Mouse (Mus musculus) lung, embryonic 14.5 days (tissue): ENCODE results near the gene Anp32e. TPM values are rescaled to one million over a fixed set of nuclear protein-coding genes. Genes with fewer than 3 reads are reported as not detected.
A peak's percentile ranks its signal among the peaks of the same experiment; 100 is the strongest.
"Not testable (repeated sequence)": the region's sequence is repeated elsewhere in the genome, so short reads cannot be mapped to it uniquely, and the experiment has no call there.

Experiments
- ATAC-seq: fragments of 200-750 bp; cut with Nextera tagmentation; 2 replicates; pipeline ENCODE4 v1.8.0; 2017; ENCODE audit warnings: mild to moderate bottlenecking, moderate TSS enrichment, moderate library complexity; ENCODE audit not compliant: insufficient read depth
- DNase-seq: peaks from one replicate; pipeline ENCODE4 v3.0.0-alpha.2; 2015
- H3K27ac ChIP-seq: fragments of 300-500 bp; sonication (generic); 2 replicates; pipeline ENCODE4 v1.5.1; 2014; ENCODE audit warnings: low read depth, mild to moderate bottlenecking, moderate library complexity
- H3K27me3 ChIP-seq: fragments of 300-500 bp; sonication (generic); 2 replicates; pipeline ENCODE4 v1.6.1; 2014; ENCODE audit warnings: low read length, control low read depth; ENCODE audit not compliant: insufficient read depth
- H3K36me3 ChIP-seq: fragments of 300-500 bp; sonication (generic); 2 replicates; pipeline ENCODE4 v1.6.1; 2014; ENCODE audit warnings: control low read depth; ENCODE audit not compliant: insufficient read depth
- H3K4me1 ChIP-seq: fragments of 300-500 bp; sonication (generic); 2 replicates; pipeline ENCODE4 v1.6.1; 2014; ENCODE audit warnings: antibody characterized with exemption, control low read depth; ENCODE audit not compliant: insufficient read depth
- H3K4me2 ChIP-seq: fragments of 300-500 bp; sonication (generic); 2 replicates; pipeline ENCODE4 v1.6.1; 2014; ENCODE audit warnings: mild to moderate bottlenecking
- H3K4me3 ChIP-seq: fragments of 300-500 bp; sonication (generic); 2 replicates; pipeline ENCODE4 v1.5.1; 2014; ENCODE audit warnings: low read depth, low read length
- H3K9ac ChIP-seq: fragments of 300-500 bp; sonication (generic); 2 replicates; pipeline ENCODE4 v1.6.1; 2014
- H3K9me3 ChIP-seq: fragments of 300-500 bp; sonication (generic); 2 replicates; pipeline ENCODE4 v1.6.1; 2016; ENCODE audit warnings: low read depth, low read length, control low read depth
- CTCF ChIP-seq: IDR thresholded peaks from 2 replicates; pipeline ENCODE4 v1.5.1; 2016; ENCODE audit warnings: antibody characterized with exemption, low read depth
- WGBS: fragments of 180-500 bp; shearing (Covaris S2); extraction: QIAGEN DNeasy Blood & Tissue Kit; methylation state at CpG from one replicate; pipeline ENCODE4 v1.1.7; 2014; 5-methylcytosine and 5-hydroxymethylcytosine counted together
- polyA plus RNA-seq: library from polyadenylated mRNA; unstranded; fragments of >200 nt; fragmentation: Nextera tagmentation; extraction: Ambion mirVana; gene quantifications from 2 replicates; pipeline ENCODE4 v1.2.1, GENCODE M21; 2014

Anp32e gene
- polyA plus RNA-seq, 1 experiment from 2014 or later, result 80.5 TPM

- H3K9ac ChIP-seq, result no peak overlapping the region
- H3K4me2 ChIP-seq, result no peak overlapping the region
- no peaks in the 10 kb centered on the region for H3K9me3 ChIP-seq
- TF ChIP-seq CTCF, result no peak
- no peaks in the 10 kb centered on the region for H3K27me3 ChIP-seq
- H3K27ac ChIP-seq, result no peak overlapping the region
- H3K4me3 ChIP-seq, result no peak overlapping the region
- ATAC-seq (no peak), DNase-seq (no peak)
- WGBS, result 81% methylated on average over 8 of the region's 8 CpGs
- no peaks in the 10 kb centered on the region for H3K4me1 ChIP-seq
- peaks cover 71% of the 10 kb centered on the region for H3K36me3 ChIP-seq
These were observed 15.7 kb downstream of the Anp32e start for GRCm38 (mm10) chr3:95944742-95945141.

- no peak overlapping the region for H3K4me2 ChIP-seq
- no peak overlapping the region for H3K9ac ChIP-seq
- H3K27me3 ChIP-seq, result no peaks in the 10 kb centered on the region
- no peak for TF ChIP-seq CTCF
- WGBS, result 51% methylated on average over 14 of the region's 14 CpGs
- H3K4me3 ChIP-seq, result no peak overlapping the region
- DNase-seq (no peak), ATAC-seq (no peak)
- no peaks in the 10 kb centered on the region for H3K4me1 ChIP-seq
- no peak overlapping the region for H3K27ac ChIP-seq
- H3K36me3 ChIP-seq, result peaks cover 60% of the 10 kb centered on the region
- no peaks in the 10 kb centered on the region for H3K9me3 ChIP-seq
These were observed 16.7 kb downstream of the Anp32e start for GRCm38 (mm10) chr3:95945731-95946240.

GRCm38 (mm10) chr3:95948325-95948724 is 19.3 kb downstream of the Anp32e start:
- ATAC-seq (no peak), DNase-seq (no peak)
- no peaks in the 10 kb centered on the region for H3K4me1 ChIP-seq
- no peak overlapping the region for H3K4me2 ChIP-seq
- WGBS, result 89% methylated on average over 5 of the region's 5 CpGs
- no peak overlapping the region for H3K9ac ChIP-seq
- no peaks in the 10 kb centered on the region for H3K27me3 ChIP-seq
- no peak overlapping the region for H3K27ac ChIP-seq
- H3K36me3 ChIP-seq, result peaks cover 36% of the 10 kb centered on the region
- no peak for TF ChIP-seq CTCF
- no peaks in the 10 kb centered on the region for H3K9me3 ChIP-seq
- H3K4me3 ChIP-seq, result no peak overlapping the region

GRCm38 (mm10) chr3:95950763-95951551 is 21.9 kb downstream of the Anp32e start:
- H3K36me3 ChIP-seq, result peaks cover 16% of the 10 kb centered on the region
- ATAC-seq, result peak; percentile 96
- no peaks in the 10 kb centered on the region for H3K9me3 ChIP-seq
- peak overlapping the region; percentile 59 for H3K9ac ChIP-seq
- peak overlapping the region; percentile 78 for H3K4me2 ChIP-seq
- no peak for TF ChIP-seq CTCF
- WGBS, result 2% methylated on average over 49 of the region's 49 CpGs
- peak overlapping the region; percentile 56 for H3K4me3 ChIP-seq
- DNase-seq, result peak; percentile 94
- H3K4me1 ChIP-seq, result no peaks in the 10 kb centered on the region
- H3K27me3 ChIP-seq, result no peaks in the 10 kb centered on the region
- peak overlapping the region; percentile 98 for H3K27ac ChIP-seq

- DNase-seq, H3K9me3 ChIP-seq, H3K36me3 ChIP-seq, H3K27me3 ChIP-seq, H3K4me1 ChIP-seq: not testable (repeated sequence)
- Histone ChIP-seq H3K4me3 (peak overlapping the region; percentile 56), H3K27ac (peak overlapping the region; percentile 98), H3K4me2 (peak overlapping the region; percentile 78), H3K9ac (peak overlapping the region; percentile 59)
- ATAC-seq, result peak; percentile 7; the same call in 1 of the 2 replicates
- whole genome bisulfite sequencing, result 69% methylated on average over 12 of the region's 12 CpGs
These were observed 22.5 kb downstream of the Anp32e start for GRCm38 (mm10) chr3:95951566-95951965.

- TF ChIP-seq CTCF, result no peak
- ATAC-seq (no peak), DNase-seq (no peak)
- Histone ChIP-seq H3K36me3 (peaks cover under 1% of the 10 kb centered on the region; the same call in 1 of the 2 replicates), H3K9me3 (no peaks in the 10 kb centered on the region), H3K4me1 (no peaks in the 10 kb centered on the region), H3K9ac (no peak overlapping the region), H3K27ac (no peak overlapping the region), H3K27me3 (no peaks in the 10 kb centered on the region), H3K4me2 (no peak overlapping the region), H3K4me3 (no peak overlapping the region)
These were observed 24.0 kb downstream of the Anp32e start for GRCm38 (mm10) chr3:95953023-95953422.

- no peaks in the 10 kb centered on the region for H3K36me3 ChIP-seq
- H3K4me3 ChIP-seq, result no peak overlapping the region
- no peaks in the 10 kb centered on the region for H3K9me3 ChIP-seq
- no peak for TF ChIP-seq CTCF
- H3K4me1 ChIP-seq, result no peaks in the 10 kb centered on the region
- H3K27ac ChIP-seq, result no peak overlapping the region
- no peak overlapping the region for H3K4me2 ChIP-seq
- H3K27me3 ChIP-seq, result no peaks in the 10 kb centered on the region
- no peak overlapping the region for H3K9ac ChIP-seq
- ATAC-seq (no peak), DNase-seq (no peak)
- WGBS, result 77% methylated on average over 3 of the region's 3 CpGs
These were observed 24.5 kb downstream of the Anp32e start for GRCm38 (mm10) chr3:95953522-95953921.

GRCm38 (mm10) chr3:95954648-95955173 is 25.7 kb downstream of the Anp32e start:
- not testable (repeated sequence) for H3K27ac ChIP-seq, H3K4me3 ChIP-seq, DNase-seq, H3K9ac ChIP-seq, H3K4me2 ChIP-seq, H3K27me3 ChIP-seq, ATAC-seq, H3K36me3 ChIP-seq, H3K4me1 ChIP-seq, H3K9me3 ChIP-seq
- 87% methylated on average over 12 of the region's 12 CpGs for WGBS
